Comparison of ENCODE assay signal across 10 mouse cellular contexts in the genomic region with DNA sequence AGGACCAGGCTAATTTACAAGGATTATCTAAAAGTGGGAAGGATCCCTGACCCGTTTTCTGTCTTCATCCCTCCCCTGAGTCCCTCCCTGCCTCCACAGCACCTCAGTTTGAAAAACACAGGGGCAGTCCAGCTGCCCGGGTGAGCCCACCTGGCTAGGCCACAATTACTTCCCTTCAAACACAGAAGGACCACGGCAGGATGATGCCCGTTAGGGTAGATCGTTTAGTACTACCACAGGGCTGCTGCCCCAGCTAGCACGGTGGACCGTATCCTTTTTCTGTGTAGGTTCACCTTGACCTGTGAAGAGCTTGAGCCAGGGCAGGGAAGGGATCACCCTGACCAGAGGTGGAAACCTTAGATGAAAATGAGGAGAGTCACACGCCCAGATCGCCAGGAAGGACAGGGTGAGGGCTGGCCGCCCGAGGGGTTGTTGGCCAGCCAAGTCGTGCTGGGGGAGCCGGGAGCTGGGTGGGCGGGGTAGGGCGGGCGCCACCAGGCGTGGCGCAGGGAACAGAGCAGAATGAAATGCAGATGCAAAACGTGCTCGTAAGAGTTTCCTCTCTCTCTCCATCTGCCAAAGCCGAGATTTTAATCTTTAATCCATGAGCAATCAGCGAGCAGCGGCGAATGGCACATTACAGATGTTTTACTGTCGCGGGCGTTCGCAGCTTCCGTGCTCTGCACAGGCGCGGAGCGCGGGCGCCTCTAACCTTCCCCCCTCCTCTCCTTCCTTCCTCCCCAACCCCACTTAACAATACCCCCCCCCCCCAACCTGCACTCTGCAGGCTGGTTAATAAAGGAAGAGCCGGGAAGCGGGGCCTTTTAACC. TPM values are rescaled to one million over a fixed set of nuclear protein-coding genes. Genes with fewer than 3 reads are reported as not detected.
A peak's percentile ranks its signal among the peaks of the same experiment; 100 is the strongest.
DNase-seq lines count a peak whose midpoint lies in the region; ATAC-seq and TF ChIP-seq lines count a peak whose summit lies in the region.
"Had no signal": no experiment of that assay in that cellular context is flagged by ENCODE, and none has a peak within 500 bp of the region (broad histone marks: within the 10 kb centered on the region; RNA-seq: fewer than 3 reads in every experiment).

No protein-coding gene starts in this region.

- peak; percentile 34; the same call in 1 of the 2 replicates for ATAC-seq in forebrain, embryonic 16.5 days
- no peak for ATAC-seq in limb, embryonic 12.5 days (ENCODE audit: insufficient number of reproducible peaks, insufficient read depth, low FRiP score, low TSS enrichment, low read depth)

- peaks cover 59% of the 10 kb centered on the region for H3K4me1 ChIP-seq in E14TG2a.4 (replicated peaks; ENCODE audit: low read depth, low read length)
- peaks cover 23% of the 10 kb centered on the region for H3K4me1 ChIP-seq in forebrain, embryonic 16.5 days (replicated peaks; ENCODE audit: control insufficient read depth, insufficient read depth, low read length)
- H3K4me1 ChIP-seq in limb, embryonic 12.5 days (replicated peaks): peaks cover 32% of the 10 kb centered on the region

- H3K27me3 ChIP-seq in E14TG2a.4 (ENCODE audit: insufficient read depth, low read length): peaks cover 28% of the 10 kb centered on the region
- H3K27me3 ChIP-seq in forebrain, embryonic 16.5 days (replicated peaks; ENCODE audit: control insufficient read depth, insufficient read depth, low read length): peaks cover 58% of the 10 kb centered on the region
- H3K27me3 ChIP-seq in limb, embryonic 12.5 days: peaks cover 93% of the 10 kb centered on the region

- peak overlapping the region; percentile 64 for H3K4me3 ChIP-seq in E14TG2a.4 (replicated peaks; ENCODE audit: low read length)
- H3K4me3 ChIP-seq in forebrain, embryonic 16.5 days (replicated peaks; ENCODE audit: low read length): peak overlapping the region; percentile 29
- H3K4me3 ChIP-seq in limb, embryonic 12.5 days (replicated peaks): peak overlapping the region; percentile 38
- H3K4me3 ChIP-seq: erythroblast, embryonic 14.5 days had no signal

- WGBS in forebrain, embryonic 16.5 days: 2% methylated on average over 36 of the region's 36 CpGs
- under 1% methylated on average over 36 of the region's 36 CpGs for WGBS in limb, embryonic 12.5 days

- 0 out of 2 replicates have a peak overlapping the region, but pooled peaks have one; percentile 6 for H3K9ac ChIP-seq in forebrain, embryonic 16.5 days (replicated peaks; ENCODE audit: low read depth, low read length)
- H3K9ac ChIP-seq in limb, embryonic 12.5 days (replicated peaks): peak overlapping the region; percentile 45

- no peaks in the 10 kb centered on the region for H3K9me3 ChIP-seq in E14TG2a.4 (ENCODE audit: low read length)
- H3K9me3 ChIP-seq in forebrain, embryonic 16.5 days (ENCODE audit: control insufficient read depth, low read length): no peaks in the 10 kb centered on the region
- no peaks in the 10 kb centered on the region for H3K9me3 ChIP-seq in limb, embryonic 12.5 days

- peak; percentile 44 for DNase-seq in embryo, embryonic 11 days
- no peak for DNase-seq in embryo, embryonic 10 days (ENCODE audit: low spot score)
- no peak for DNase-seq in cerebellum, adult 11 months
- DNase-seq in frontal cortex, postnatal 10 days (ENCODE audit: low spot score in 2 of 2): no peak
- DNase-seq in retina, postnatal 1 day: no peak
- DNase-seq: adrenal gland, postnatal 25 days had no signal

- H3K4me2 ChIP-seq in forebrain, embryonic 16.5 days (ENCODE audit: low read length): peak overlapping the region; percentile 38
- H3K4me2 ChIP-seq in limb, embryonic 12.5 days: peak overlapping the region; percentile 66

- TF ChIP-seq CTCF in E14TG2a.4 (conservative IDR thresholded peaks at IDR 0.05; ENCODE audit: low read length): no peak

- no peak overlapping the region for H3K27ac ChIP-seq in forebrain, embryonic 16.5 days (ENCODE audit: low read length)
- no peak overlapping the region for H3K27ac ChIP-seq in limb, embryonic 12.5 days

- no peaks in the 10 kb centered on the region for H3K36me3 ChIP-seq in E14TG2a.4 (ENCODE audit: insufficient read depth, low read length)
- no peaks in the 10 kb centered on the region for H3K36me3 ChIP-seq in forebrain, embryonic 16.5 days (ENCODE audit: control insufficient read depth, insufficient read depth)
- no peaks in the 10 kb centered on the region for H3K36me3 ChIP-seq in limb, embryonic 12.5 days

RNA-seq across cellular contexts. Expression of a gene that starts 32.0 kb away (rescaled TPM):
- 0.07 TPM in 1 of 2 replicates, not detected in the other for polyA plus RNA-seq in forebrain, embryonic 16.5 days (2015; fragmentation: Nextera tagmentation; extraction: Ambion mirVana)
- polyA plus RNA-seq in limb, embryonic 12.5 days (2016; fragmentation: Nextera tagmentation; extraction: Ambion mirVana): not detected in 2 replicates
- polyA plus RNA-seq: erythroblast, embryonic 14.5 days had no signal
